Mouse (Mus musculus) testis, postnatal 14 days (tissue): ENCODE results near the gene Etaa1.
"Not testable (repeated sequence)": the region's sequence is repeated elsewhere in the genome, so short reads cannot be mapped to it uniquely, and the experiment has no call there.

ENCODE experiments used
- DNase-seq: peaks from one replicate; pipeline ENCODE4 v3.0.0; 2021; ENCODE audit warnings: low spot score

Etaa1 gene

GRCm38 (mm10) chr11:17953231-17954134, at the start of gene Etaa1:
Etaa1 (minus strand) TSS chr11:17953875.
- peak; percentile 96 for DNase-seq

- no peak for DNase-seq
Observed at GRCm38 (mm10) chr11:17994151-17994550, 40.5 kb upstream of the Etaa1 start.

GRCm38 (mm10) chr11:17992311-17992710, 38.6 kb upstream of the Etaa1 start:
- no peak for DNase-seq

- DNase-seq = no peak
Observed at GRCm38 (mm10) chr11:17983331-17983730, 29.7 kb upstream of the Etaa1 start.

GRCm38 (mm10) chr11:17981246-17981645, 27.6 kb upstream of the Etaa1 start:
- no peak for DNase-seq

- no peak for DNase-seq
Observed at GRCm38 (mm10) chr11:17975581-17975980, 21.9 kb upstream of the Etaa1 start.

GRCm38 (mm10) chr11:17952791-17953190, 884 bp downstream of the Etaa1 start:
- DNase-seq = no peak

GRCm38 (mm10) chr11:17951336-17951735, 2.3 kb downstream of the Etaa1 start:
- DNase-seq = no peak

GRCm38 (mm10) chr11:17939168-17939567, 14.5 kb downstream of the Etaa1 start:
- DNase-seq = no peak

- DNase-seq = no peak
Observed at GRCm38 (mm10) chr11:17937931-17938330, 15.7 kb downstream of the Etaa1 start.

- DNase-seq = no peak
Observed at GRCm38 (mm10) chr11:17917905-17918304, 35.8 kb downstream of the Etaa1 start.

- no peak for DNase-seq
Observed at GRCm38 (mm10) chr11:17917101-17917500, 36.6 kb downstream of the Etaa1 start.

- DNase-seq = no peak
Observed at GRCm38 (mm10) chr11:17916486-17916885, 37.2 kb downstream of the Etaa1 start.

GRCm38 (mm10) chr11:17900996-17901395, 52.7 kb downstream of the Etaa1 start:
- DNase-seq = not testable (repeated sequence)
